Comparison of ENCODE assay signal across 9 mouse cellular contexts in the genomic region with DNA sequence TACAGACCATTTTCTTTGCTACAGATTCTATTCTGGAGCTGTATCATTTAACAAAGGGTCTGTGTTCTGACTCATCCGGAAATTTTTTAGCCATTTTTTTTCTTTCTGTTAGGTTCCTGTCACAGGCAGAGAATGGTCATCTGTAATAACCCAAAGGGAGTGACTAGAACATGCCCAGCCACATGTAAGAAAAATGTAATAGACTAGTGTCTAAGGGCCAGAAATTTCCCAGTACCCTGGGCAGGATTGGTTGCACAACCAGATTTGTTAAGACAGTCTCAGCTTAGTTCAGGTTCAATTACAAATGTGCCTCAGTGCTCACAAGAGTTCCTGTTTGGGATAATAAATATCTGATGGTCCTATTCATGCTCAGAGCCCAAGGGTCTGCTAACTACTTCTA.
DNase-seq lines count a peak whose midpoint lies in the region; ATAC-seq and TF ChIP-seq lines count a peak whose summit lies in the region.
"Had no signal": no experiment of that assay in that cellular context is flagged by ENCODE, and none has a peak within 500 bp of the region (broad histone marks: within the 10 kb centered on the region; RNA-seq: fewer than 3 reads in every experiment).

No protein-coding gene starts in this region.

- H3K4me2 ChIP-seq in heart, postnatal 0 days (ENCODE audit: low read depth, low read length): no peak overlapping the region
- no peak overlapping the region for H3K4me2 ChIP-seq in embryonic facial prominence, embryonic 15.5 days (replicated peaks)
- H3K4me2 ChIP-seq in midbrain, embryonic 11.5 days: no peak overlapping the region; the same call in 1 of the 2 replicates

- peak; percentile 36 for DNase-seq in heart, postnatal 0 days (ENCODE audit: low spot score)
- DNase-seq in heart, postnatal 14 days: no peak
- DNase-seq in 3T3-L1 (ENCODE audit: low read depth, low spot score): peak; percentile 82
- DNase-seq in midbrain, embryonic 11.5 days (ENCODE audit: low spot score, missing footprints): peak; percentile 85
- DNase-seq in cerebellum, postnatal 14 days: no peak
- DNase-seq in natural killer cell, adult 2 months (ENCODE audit: low spot score in 2 of 2): no peak
- DNase-seq in T-cell, adult 2 months (ENCODE audit: low spot score): no peak
- DNase-seq: liver had no signal

- intact Hi-C loops in heart, postnatal 14 days (cut with DNase I): loop anchor here (5.0 kb wide), 2 partner anchors 110 to 185 kb away; a partner anchor contains a TSS

- H3K4me3 ChIP-seq in heart, postnatal 0 days (ENCODE audit: low read depth, low read length): no peak overlapping the region
- H3K4me3 ChIP-seq in embryonic facial prominence, embryonic 15.5 days (replicated peaks): no peak overlapping the region
- H3K4me3 ChIP-seq in midbrain, embryonic 11.5 days (ENCODE audit: low read depth, low read length): no peak overlapping the region

- WGBS in heart, postnatal 0 days: 61% methylated on average over 1 of the region's 1 CpGs
- 17% methylated on average over 1 of the region's 1 CpGs for WGBS in embryonic facial prominence, embryonic 15.5 days
- WGBS in midbrain, embryonic 11.5 days: 38% methylated on average over 1 of the region's 1 CpGs

- no peak overlapping the region for H3K9ac ChIP-seq in heart, postnatal 0 days (replicated peaks; ENCODE audit: low read depth, low read length)
- H3K9ac ChIP-seq in embryonic facial prominence, embryonic 15.5 days: no peak overlapping the region
- no peak overlapping the region for H3K9ac ChIP-seq in midbrain, embryonic 11.5 days (ENCODE audit: low read length)

- no peak for ATAC-seq in heart, postnatal 0 days (ENCODE audit: insufficient read depth, low read depth)
- ATAC-seq in embryonic facial prominence, embryonic 15.5 days (ENCODE audit: insufficient number of reproducible peaks, low FRiP score, low TSS enrichment, low read depth): no peak
- no peak for ATAC-seq in midbrain, embryonic 11.5 days (ENCODE audit: low FRiP score)

- no peaks in the 10 kb centered on the region for H3K27me3 ChIP-seq in heart, postnatal 0 days (ENCODE audit: control insufficient read depth, insufficient read depth, low read length)
- H3K27me3 ChIP-seq in embryonic facial prominence, embryonic 15.5 days: no peaks in the 10 kb centered on the region
- H3K27me3 ChIP-seq in midbrain, embryonic 11.5 days (ENCODE audit: control insufficient read depth, insufficient read depth, low read length): no peaks in the 10 kb centered on the region

- H3K27ac ChIP-seq in heart, postnatal 0 days (ENCODE audit: low read depth): peak overlapping the region; percentile 83
- H3K27ac ChIP-seq in embryonic facial prominence, embryonic 15.5 days (replicated peaks): peak overlapping the region; percentile 74; the same call in 1 of the 2 replicates
- H3K27ac ChIP-seq in midbrain, embryonic 11.5 days (ENCODE audit: low read depth, low read length): no peak overlapping the region

- H3K36me3 ChIP-seq in heart, postnatal 0 days (replicated peaks; ENCODE audit: control insufficient read depth, insufficient read depth, low read length): no peaks in the 10 kb centered on the region
- no peaks in the 10 kb centered on the region for H3K36me3 ChIP-seq in embryonic facial prominence, embryonic 15.5 days
- H3K36me3 ChIP-seq in midbrain, embryonic 11.5 days (ENCODE audit: control insufficient read depth, insufficient read depth, low read length): no peaks in the 10 kb centered on the region

- TF ChIP-seq EP300 in heart, postnatal 0 days (IDR thresholded peaks at IDR 0.05; ENCODE audit: low read depth): peak; percentile 11; the same call in 1 of the 2 replicates

- H3K4me1 ChIP-seq in heart, postnatal 0 days (ENCODE audit: control insufficient read depth, insufficient read depth): peaks cover 29% of the 10 kb centered on the region
- peaks cover 26% of the 10 kb centered on the region for H3K4me1 ChIP-seq in embryonic facial prominence, embryonic 15.5 days
- H3K4me1 ChIP-seq in midbrain, embryonic 11.5 days (ENCODE audit: control insufficient read depth, insufficient read depth, low read length): peaks cover 18% of the 10 kb centered on the region

- H3K9me3 ChIP-seq in heart, postnatal 0 days (replicated peaks; ENCODE audit: control insufficient read depth, low read length): no peaks in the 10 kb centered on the region
- H3K9me3 ChIP-seq in embryonic facial prominence, embryonic 15.5 days (replicated peaks): no peaks in the 10 kb centered on the region
- no peaks in the 10 kb centered on the region for H3K9me3 ChIP-seq in midbrain, embryonic 11.5 days (ENCODE audit: control insufficient read depth, low read length)

- no peak for TF ChIP-seq CTCF in heart, postnatal 0 days (IDR thresholded peaks at IDR 0.05; ENCODE audit: low read depth)

Comparison
In these comparisons a context has a peak if more than half of its experiments do, and no peak if none do; other contexts are left out.
1. DNase-seq: peak in heart, postnatal 0 days (single experiment), 3T3-L1 (single experiment) and midbrain, embryonic 11.5 days (single experiment); none in heart, postnatal 14 days (0 of 2), cerebellum, postnatal 14 days (0 of 2), natural killer cell, adult 2 months (0 of 2) and T-cell, adult 2 months (single experiment).